Mouse (Mus musculus) liver, embryonic 13.5 days (tissue): ENCODE data around the gene Plcb1. TPM values are rescaled to one million over a fixed set of nuclear protein-coding genes. Genes with fewer than 3 reads are reported as not detected.

ENCODE experiments used
- ATAC-seq: fragments of 200-750 bp; cut with Nextera tagmentation; 2 replicates; pipeline ENCODE4 v1.8.0; 2017; ENCODE audit warnings: low read depth, mild to moderate bottlenecking, moderate number of reproducible peaks, moderate library complexity
- DNase-seq: peaks from one replicate; pipeline ENCODE4 v3.0.0; 2022
- H3K27ac ChIP-seq: fragments of 300-500 bp; sonication (generic); 2 replicates; pipeline ENCODE4 v1.5.1; 2015; ENCODE audit warnings: moderate library complexity, mild to moderate bottlenecking, inconsistent platforms
- H3K27me3 ChIP-seq: fragments of 300-500 bp; sonication (generic); 2 replicates; pipeline ENCODE4 v1.6.1; 2015; ENCODE audit warnings: mild to moderate bottlenecking, inconsistent platforms
- H3K36me3 ChIP-seq: fragments of 300-500 bp; sonication (generic); 2 replicates; pipeline ENCODE4 v1.6.1; 2015; ENCODE audit warnings: mild to moderate bottlenecking, inconsistent platforms
- H3K4me1 ChIP-seq: fragments of 300-500 bp; sonication (generic); replicated peaks from 2 replicates; pipeline ENCODE4 v1.6.1; 2015; ENCODE audit warnings: inconsistent platforms
- H3K4me2 ChIP-seq: fragments of 300-500 bp; sonication (generic); 2 replicates; pipeline ENCODE4 v1.6.1; 2015; ENCODE audit warnings: inconsistent platforms, mild to moderate bottlenecking, moderate library complexity
- H3K4me3 ChIP-seq: fragments of 300-500 bp; sonication (generic); replicated peaks from 2 replicates; pipeline ENCODE4 v1.5.1; 2015; ENCODE audit warnings: mild to moderate bottlenecking, inconsistent platforms
- H3K9ac ChIP-seq: fragments of 300-500 bp; sonication (generic); 2 replicates; pipeline ENCODE4 v1.6.1; 2015; ENCODE audit warnings: mild to moderate bottlenecking, inconsistent platforms
- H3K9me3 ChIP-seq: fragments of 300-500 bp; sonication (generic); replicated peaks from 2 replicates; pipeline ENCODE4 v1.6.1; 2016; ENCODE audit warnings: inconsistent platforms
- WGBS: fragments of 180-500 bp; shearing (Covaris S2); methylation state at CpG from one replicate; pipeline ENCODE4 v1.1.7; 2015; ENCODE audit not compliant: insufficient replicate concordance; 5-methylcytosine and 5-hydroxymethylcytosine counted together
- polyA plus RNA-seq: library from polyadenylated mRNA; unstranded; fragments of >200 nt; fragmentation: Nextera tagmentation; extraction: Ambion mirVana; gene quantifications from 2 replicates; pipeline ENCODE4 v1.2.1, GENCODE M21; 2015

The Plcb1 gene
- polyA plus RNA-seq, 1 experiment from 2014 or later: 2.4 TPM

GRCm38 (mm10) chr2:134915035-134915434, 129.2 kb downstream of the Plcb1 start:
- 53% methylated on average over 3 of the region's 3 CpGs for WGBS
- DNase-seq (no peak), ATAC-seq (no peak)
- H3K27me3 ChIP-seq: no peaks in the 10 kb centered on the region
- no peak overlapping the region for H3K27ac ChIP-seq
- H3K36me3 ChIP-seq: no peaks in the 10 kb centered on the region
- H3K9ac ChIP-seq: no peak overlapping the region
- no peak overlapping the region for H3K4me2 ChIP-seq
- no peaks in the 10 kb centered on the region for H3K4me1 ChIP-seq
- H3K9me3 ChIP-seq: no peaks in the 10 kb centered on the region
- H3K4me3 ChIP-seq: no peak overlapping the region

GRCm38 (mm10) chr2:134920611-134921280, 134.9 kb downstream of the Plcb1 start:
- no peak for ATAC-seq

DNA sequence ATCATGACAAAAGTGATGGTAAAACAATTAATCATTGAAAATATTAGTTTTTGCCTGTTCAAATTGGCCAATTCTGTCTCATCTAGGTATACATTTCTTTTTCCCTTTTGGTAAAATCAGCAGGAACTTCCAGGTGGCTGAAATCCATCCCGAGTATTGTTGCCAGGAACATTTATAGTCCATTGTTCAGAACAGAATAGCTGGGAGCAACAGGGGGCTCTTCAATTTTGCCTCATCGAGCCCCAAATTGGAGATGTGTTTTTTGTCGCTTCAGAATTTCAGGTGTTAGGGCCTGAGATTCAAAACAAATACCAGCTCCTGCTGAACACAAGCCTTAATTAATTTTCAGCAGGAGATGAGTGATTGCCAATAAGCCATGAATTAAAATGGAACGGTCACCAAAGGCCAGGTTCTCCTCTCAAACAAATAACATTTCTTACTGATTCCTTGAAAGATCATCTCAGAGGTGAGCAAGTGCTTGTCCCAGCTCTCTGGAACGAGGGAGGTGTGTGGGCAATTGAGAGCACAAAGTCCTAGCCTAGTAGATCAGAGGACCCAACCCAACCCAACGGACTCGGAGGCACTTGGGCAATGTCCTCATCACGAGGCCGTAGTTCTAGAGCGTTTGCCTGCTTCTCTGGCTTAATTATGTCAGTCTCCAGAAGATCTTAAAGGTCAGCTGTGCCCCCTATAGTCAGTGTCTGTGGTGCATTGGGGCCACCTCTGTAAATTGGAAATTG, 136.9 kb downstream of the Plcb1 start:
- WGBS: 60% methylated on average over 10 of the region's 10 CpGs
- H3K36me3 ChIP-seq: no peaks in the 10 kb centered on the region
- no peak overlapping the region for H3K4me2 ChIP-seq
- H3K9me3 ChIP-seq: no peaks in the 10 kb centered on the region
- H3K4me1 ChIP-seq: 0 out of 2 replicates have a peak, but pooled peaks cover 10% of the 10 kb centered on the region
- H3K27ac ChIP-seq: no peak overlapping the region
- H3K9ac ChIP-seq: no peak overlapping the region
- DNase-seq (no peak), ATAC-seq (no peak)
- no peak overlapping the region for H3K4me3 ChIP-seq
- H3K27me3 ChIP-seq: no peaks in the 10 kb centered on the region

More at GRCm38 (mm10) chr2:134920611-134921280, 134.9 kb downstream of the Plcb1 start:
- Histone ChIP-seq H3K4me3 (no peak overlapping the region), H3K4me1 (0 out of 2 replicates have a peak, but pooled peaks cover 4% of the 10 kb centered on the region), H3K27me3 (no peaks in the 10 kb centered on the region), H3K4me2 (no peak overlapping the region), H3K36me3 (no peaks in the 10 kb centered on the region), H3K9ac (no peak overlapping the region), H3K9me3 (no peaks in the 10 kb centered on the region), H3K27ac (no peak overlapping the region)
- no peak for DNase-seq
- WGBS: 63% methylated on average over 9 of the region's 9 CpGs

DNA sequence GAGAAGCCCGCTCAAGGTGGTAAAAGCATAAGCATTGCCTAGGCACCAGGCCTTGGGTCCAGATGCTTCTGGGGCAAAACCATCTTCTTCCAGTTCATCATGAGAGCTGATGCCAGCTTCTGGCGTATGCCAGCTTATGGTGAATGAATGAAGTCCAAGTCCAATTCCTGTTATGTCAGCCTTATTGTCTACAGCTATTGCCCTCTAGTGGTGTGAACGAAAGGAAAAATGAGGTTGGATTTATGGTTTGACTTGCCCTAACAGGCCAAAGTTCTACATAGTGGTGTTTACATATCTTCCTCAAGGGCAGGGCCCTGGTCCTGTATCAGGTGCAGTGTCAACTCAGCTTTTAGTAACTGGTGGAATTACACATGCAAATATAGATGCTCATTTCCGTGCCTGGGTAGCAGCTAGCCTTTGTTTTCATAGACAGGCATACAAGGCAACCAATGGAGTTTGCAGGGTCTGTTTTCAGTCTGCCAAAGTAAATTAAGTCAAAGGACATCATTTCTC, 138.3 kb downstream of the Plcb1 start:
- no peak for ATAC-seq
- 66% methylated on average over 4 of the region's 4 CpGs for WGBS
- Histone ChIP-seq H3K27me3 (no peaks in the 10 kb centered on the region), H3K27ac (no peak overlapping the region), H3K4me2 (no peak overlapping the region), H3K36me3 (no peaks in the 10 kb centered on the region), H3K9me3 (no peaks in the 10 kb centered on the region), H3K4me1 (0 out of 2 replicates have a peak, but pooled peaks cover 10% of the 10 kb centered on the region), H3K4me3 (no peak overlapping the region), H3K9ac (no peak overlapping the region)
- no peak for DNase-seq

- Histone ChIP-seq H3K4me1 (0 out of 2 replicates have a peak, but pooled peaks cover 14% of the 10 kb centered on the region), H3K27me3 (no peaks in the 10 kb centered on the region), H3K27ac (no peak overlapping the region), H3K4me3 (no peak overlapping the region), H3K4me2 (no peak overlapping the region), H3K36me3 (no peaks in the 10 kb centered on the region), H3K9ac (no peak overlapping the region), H3K9me3 (no peaks in the 10 kb centered on the region)
- WGBS: 42% methylated on average over 1 of the region's 1 CpGs
- no peak for ATAC-seq
- DNase-seq: no peak
These were observed 140.4 kb downstream of the Plcb1 start for GRCm38 (mm10) chr2:134926266-134926665.

DNA sequence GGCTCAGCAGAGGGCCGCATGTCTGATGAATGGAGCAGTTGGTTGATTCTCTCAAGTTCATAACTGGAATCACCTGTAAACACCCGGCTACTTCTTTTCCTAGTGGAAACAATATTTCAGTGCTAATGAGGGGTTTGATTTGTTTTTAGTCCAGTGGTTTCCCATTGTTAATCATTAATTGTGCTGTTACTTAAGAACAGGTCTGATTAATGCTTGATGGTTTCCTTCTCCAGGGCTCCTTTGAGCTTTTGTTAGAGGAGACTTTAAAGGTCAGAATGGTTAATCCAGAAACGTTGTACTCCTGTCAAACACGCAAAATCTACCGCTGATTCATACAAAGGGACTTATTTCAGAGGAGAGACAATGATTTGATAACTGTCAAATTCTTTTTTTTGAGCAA, 141.2 kb downstream of the Plcb1 start:
- 56% methylated on average over 5 of the region's 5 CpGs for WGBS

GRCm38 (mm10) chr2:134929452-134929851, 143.6 kb downstream of the Plcb1 start:
- Histone ChIP-seq H3K9me3 (no peaks in the 10 kb centered on the region), H3K4me2 (no peak overlapping the region), H3K36me3 (no peaks in the 10 kb centered on the region), H3K4me1 (0 out of 2 replicates have a peak, but pooled peaks cover 12% of the 10 kb centered on the region), H3K27ac (no peak overlapping the region), H3K4me3 (no peak overlapping the region), H3K27me3 (no peaks in the 10 kb centered on the region), H3K9ac (no peak overlapping the region)
- ATAC-seq (no peak), DNase-seq (no peak)

More for the DNA sequence above, 141.2 kb downstream of the Plcb1 start:
- Histone ChIP-seq H3K4me2 (no peak overlapping the region), H3K9me3 (no peaks in the 10 kb centered on the region), H3K4me3 (no peak overlapping the region), H3K4me1 (0 out of 2 replicates have a peak, but pooled peaks cover 15% of the 10 kb centered on the region), H3K9ac (no peak overlapping the region), H3K27ac (no peak overlapping the region), H3K36me3 (no peaks in the 10 kb centered on the region), H3K27me3 (no peaks in the 10 kb centered on the region)
- no peak for DNase-seq
- no peak for ATAC-seq

DNA sequence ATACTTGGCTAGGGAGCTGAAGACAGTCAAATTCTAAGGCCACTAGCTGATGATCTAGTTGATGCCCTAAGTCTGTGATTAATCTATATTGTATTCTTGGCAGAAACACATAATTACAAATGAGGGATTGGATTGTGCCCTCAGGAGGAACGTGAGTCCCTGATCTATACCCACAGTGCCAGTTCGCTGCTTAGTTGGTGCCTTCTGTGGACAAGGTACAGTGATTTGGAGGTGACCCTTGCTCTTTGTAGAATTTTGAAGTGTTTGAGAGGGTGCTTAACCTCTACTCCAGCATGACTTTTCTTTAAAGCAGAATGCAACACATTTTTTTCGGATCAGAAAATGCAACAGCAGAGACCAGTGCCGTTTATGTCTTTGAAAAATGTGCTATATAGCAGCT, 145.1 kb downstream of the Plcb1 start:
- 0 out of 2 replicates have a peak, but pooled peaks cover 10% of the 10 kb centered on the region for H3K4me1 ChIP-seq
- H3K4me2 ChIP-seq: no peak overlapping the region
- DNase-seq: no peak
- no peak overlapping the region for H3K9ac ChIP-seq
- H3K27ac ChIP-seq: no peak overlapping the region
- WGBS: 58% methylated on average over 4 of the region's 4 CpGs
- no peaks in the 10 kb centered on the region for H3K27me3 ChIP-seq
- H3K9me3 ChIP-seq: no peaks in the 10 kb centered on the region
- H3K4me3 ChIP-seq: no peak overlapping the region
- no peaks in the 10 kb centered on the region for H3K36me3 ChIP-seq
- no peak for ATAC-seq

DNA sequence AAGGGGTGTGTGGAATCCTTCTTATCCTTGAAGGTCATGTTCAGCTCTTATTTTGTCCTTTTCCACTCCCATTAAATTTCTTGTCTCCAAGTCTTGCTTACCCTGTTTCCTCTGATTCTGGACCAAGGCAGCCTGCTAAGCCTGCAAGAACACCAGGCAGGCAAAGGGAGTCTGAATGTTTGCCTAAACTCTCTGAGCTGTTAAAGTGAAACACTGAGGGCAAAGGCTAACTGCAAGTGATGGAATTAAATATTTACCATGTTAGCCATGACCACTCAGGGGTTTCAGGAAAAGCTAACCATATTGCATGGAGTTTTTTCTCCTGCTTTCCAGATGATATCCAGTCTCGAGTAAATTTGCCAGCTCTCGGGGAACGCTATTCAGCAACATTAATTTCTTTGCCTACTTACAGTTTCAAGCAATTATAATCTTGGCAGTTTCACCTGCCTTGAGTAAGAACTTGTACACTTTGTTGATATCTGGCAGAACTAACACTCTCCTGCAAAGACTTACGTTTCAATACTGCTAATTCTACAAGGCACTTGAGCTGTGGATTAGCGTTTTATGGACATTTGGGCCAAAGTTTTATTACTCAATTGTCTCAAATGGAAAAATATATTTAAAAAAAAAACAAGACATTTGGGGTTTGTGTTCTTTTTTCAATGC, 146.0 kb downstream of the Plcb1 start:
- no peak overlapping the region for H3K4me3 ChIP-seq
- no peaks in the 10 kb centered on the region for H3K27me3 ChIP-seq
- 0 out of 2 replicates have a peak, but pooled peaks cover 4% of the 10 kb centered on the region for H3K4me1 ChIP-seq
- DNase-seq (no peak), ATAC-seq (no peak)
- H3K27ac ChIP-seq: no peak overlapping the region
- H3K9me3 ChIP-seq: no peaks in the 10 kb centered on the region
- WGBS: 66% methylated on average over 5 of the region's 5 CpGs
- no peak overlapping the region for H3K9ac ChIP-seq
- no peaks in the 10 kb centered on the region for H3K36me3 ChIP-seq
- H3K4me2 ChIP-seq: peak overlapping the region; percentile 23; the same call in 1 of the 2 replicates

GRCm38 (mm10) chr2:134935469-134935868, 149.6 kb downstream of the Plcb1 start:
- ATAC-seq (no peak), DNase-seq (no peak)
- 0 out of 2 replicates have a peak, but pooled peaks cover 4% of the 10 kb centered on the region for H3K4me1 ChIP-seq
- H3K4me3 ChIP-seq: no peak overlapping the region
- no peak overlapping the region for H3K4me2 ChIP-seq
- H3K9me3 ChIP-seq: no peaks in the 10 kb centered on the region
- 71% methylated on average over 2 of the region's 2 CpGs for WGBS
- H3K27ac ChIP-seq: no peak overlapping the region
- H3K27me3 ChIP-seq: no peaks in the 10 kb centered on the region
- H3K9ac ChIP-seq: no peak overlapping the region
- H3K36me3 ChIP-seq: no peaks in the 10 kb centered on the region

DNA sequence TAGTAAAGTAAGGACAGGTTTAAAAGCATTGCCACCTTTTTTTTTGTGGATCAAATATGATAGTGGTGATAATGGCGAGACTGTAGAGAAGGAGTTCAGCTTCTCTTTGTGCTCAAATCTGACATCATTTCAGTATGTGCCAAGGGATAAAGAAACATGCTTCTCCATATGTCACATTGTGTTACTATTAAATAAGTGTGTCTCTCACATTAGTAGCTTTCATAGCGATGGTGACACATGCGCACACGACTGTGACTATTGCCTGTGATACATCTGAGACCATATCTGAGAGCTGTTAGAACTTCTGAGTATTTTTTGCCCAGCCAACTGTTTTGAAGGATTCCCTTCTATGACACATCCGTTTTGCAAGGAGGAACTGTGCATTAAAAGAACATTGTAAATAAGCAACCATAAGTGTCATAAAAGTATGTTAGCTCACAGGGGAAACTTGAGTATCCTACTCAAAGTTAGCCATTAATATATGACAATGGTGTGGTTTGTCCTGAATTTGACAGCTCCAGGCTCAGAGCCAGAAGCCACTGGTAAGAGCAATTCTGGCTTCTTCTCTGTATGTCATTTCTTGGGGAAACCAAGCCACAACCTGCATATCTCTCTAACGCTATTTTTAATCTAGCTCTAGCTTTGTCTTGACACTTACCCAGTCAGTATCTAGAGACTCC, 150.2 kb downstream of the Plcb1 start:
- no peak overlapping the region for H3K4me3 ChIP-seq
- H3K4me1 ChIP-seq: 0 out of 2 replicates have a peak, but pooled peaks cover 2% of the 10 kb centered on the region
- no peak overlapping the region for H3K27ac ChIP-seq
- H3K9me3 ChIP-seq: no peaks in the 10 kb centered on the region
- no peaks in the 10 kb centered on the region for H3K36me3 ChIP-seq
- DNase-seq: no peak
- H3K9ac ChIP-seq: no peak overlapping the region
- no peak for ATAC-seq
- H3K4me2 ChIP-seq: no peak overlapping the region
- H3K27me3 ChIP-seq: no peaks in the 10 kb centered on the region
- WGBS: 66% methylated on average over 6 of the region's 6 CpGs
